Mouse (Mus musculus): ENCODE results near the gene Gstz1. TPM values are rescaled to one million over a fixed set of nuclear protein-coding genes. Genes with fewer than 3 reads are reported as not detected.

Gene Gstz1
- polyA plus RNA-seq, 1 experiment from 2014 or later: 36.9 TPM

DNA sequence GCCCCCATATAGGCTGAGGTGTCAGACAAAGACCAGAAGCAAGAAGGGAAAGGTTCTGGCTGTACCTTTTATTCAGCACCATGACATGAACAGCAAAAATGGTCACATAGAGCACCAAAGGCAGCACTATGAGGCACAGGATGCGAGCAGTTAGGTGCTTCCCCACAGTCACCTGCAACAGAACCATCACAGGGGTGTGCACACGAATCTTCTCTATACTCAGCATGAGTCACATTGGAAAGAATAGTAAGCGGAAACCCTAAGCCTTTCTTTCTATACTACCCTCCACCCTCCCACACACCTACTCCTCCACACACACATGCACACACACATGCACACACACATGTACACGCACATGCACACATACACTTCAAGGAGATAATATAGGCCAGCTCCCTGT, 16.7 kb upstream of the Gstz1 start:
- Histone ChIP-seq H3K27ac (replicated peaks; ENCODE audit: low read depth, low read length) (no peak overlapping the region), H3K4me2 (ENCODE audit: low read depth, low read length) (no peak overlapping the region), H3K4me3 (ENCODE audit: low read depth, low read length) (no peak overlapping the region), H3K27me3 (ENCODE audit: control insufficient read depth, insufficient read depth, low read length) (no peaks in the 10 kb centered on the region), H3K4me1 (ENCODE audit: control insufficient read depth, insufficient read depth, low read length) (no peaks in the 10 kb centered on the region), H3K9me3 (replicated peaks; ENCODE audit: control insufficient read depth, low read length) (no peaks in the 10 kb centered on the region), H3K36me3 (replicated peaks; ENCODE audit: control insufficient read depth, insufficient read depth, low read depth, low read length) (no peaks in the 10 kb centered on the region; the same call in 1 of the 2 replicates), H3K9ac (replicated peaks; ENCODE audit: low read length) (no peak overlapping the region)
- ATAC-seq (replicated peaks; ENCODE audit: insufficient number of reproducible peaks, low FRiP score, low TSS enrichment, low read depth): no peak
- no peak for DNase-seq (ENCODE audit: low spot score)
- WGBS: 95% methylated on average over 4 of the region's 4 CpGs

DNA sequence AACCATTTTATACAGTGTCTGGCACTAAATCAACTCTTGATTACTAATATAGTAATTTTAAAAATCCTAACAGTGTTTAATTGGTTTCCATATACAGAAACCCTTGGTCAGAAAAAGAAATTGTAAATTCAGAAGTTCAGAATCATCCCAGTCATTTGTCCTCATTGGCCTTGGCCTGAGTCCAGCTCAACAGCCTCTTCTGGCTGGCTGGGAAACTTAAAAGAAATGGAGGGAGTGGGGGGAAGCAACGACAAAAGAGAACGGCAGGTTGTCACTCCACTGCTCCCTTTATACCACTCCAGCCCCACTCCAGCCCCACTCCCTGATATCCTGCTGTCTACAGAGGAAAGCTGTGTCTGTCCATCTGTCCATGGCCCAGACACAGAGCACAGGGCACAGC, 15.8 kb upstream of the Gstz1 start:
- Histone ChIP-seq H3K4me3 (ENCODE audit: low read depth, low read length) (no peak overlapping the region), H3K4me2 (ENCODE audit: low read depth, low read length) (no peak overlapping the region), H3K4me1 (ENCODE audit: control insufficient read depth, insufficient read depth, low read length) (no peaks in the 10 kb centered on the region), H3K36me3 (replicated peaks; ENCODE audit: control insufficient read depth, insufficient read depth, low read depth, low read length) (no peaks in the 10 kb centered on the region; the same call in 1 of the 2 replicates), H3K9me3 (replicated peaks; ENCODE audit: control insufficient read depth, low read length) (no peaks in the 10 kb centered on the region), H3K27ac (replicated peaks; ENCODE audit: low read depth, low read length) (no peak overlapping the region), H3K9ac (replicated peaks; ENCODE audit: low read length) (no peak overlapping the region), H3K27me3 (ENCODE audit: control insufficient read depth, insufficient read depth, low read length) (no peaks in the 10 kb centered on the region)
- no peak for DNase-seq (ENCODE audit: low spot score)
- no peak for ATAC-seq (replicated peaks; ENCODE audit: insufficient number of reproducible peaks, low FRiP score, low TSS enrichment, low read depth)
- 88% methylated on average over 2 of the region's 2 CpGs for WGBS

DNA sequence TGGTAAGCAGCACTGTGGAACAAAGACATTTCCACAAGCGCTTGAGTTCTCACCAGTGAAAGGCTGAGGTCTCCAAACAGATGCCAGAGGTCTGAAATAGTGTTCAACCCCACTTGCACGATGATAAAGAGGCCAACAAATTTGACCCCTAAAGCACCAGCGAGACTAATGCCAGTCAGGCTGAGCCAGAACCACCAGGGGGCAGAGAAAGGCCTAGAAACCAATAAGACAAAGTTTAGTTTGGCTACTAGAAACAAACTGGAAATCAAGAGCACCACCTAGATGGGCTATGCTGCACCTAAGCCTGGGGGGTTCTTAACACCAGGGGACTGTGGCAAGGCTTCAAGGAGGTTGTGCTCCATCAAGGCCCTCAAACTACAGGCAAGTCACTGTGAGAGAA, 15.3 kb upstream of the Gstz1 start:
- Histone ChIP-seq H3K9me3 (replicated peaks; ENCODE audit: control insufficient read depth, low read length) (no peaks in the 10 kb centered on the region), H3K4me3 (ENCODE audit: low read depth, low read length) (no peak overlapping the region), H3K9ac (replicated peaks; ENCODE audit: low read length) (no peak overlapping the region), H3K4me2 (ENCODE audit: low read depth, low read length) (no peak overlapping the region), H3K36me3 (replicated peaks; ENCODE audit: control insufficient read depth, insufficient read depth, low read depth, low read length) (no peaks in the 10 kb centered on the region; the same call in 1 of the 2 replicates), H3K27ac (replicated peaks; ENCODE audit: low read depth, low read length) (no peak overlapping the region), H3K4me1 (ENCODE audit: control insufficient read depth, insufficient read depth, low read length) (no peaks in the 10 kb centered on the region), H3K27me3 (ENCODE audit: control insufficient read depth, insufficient read depth, low read length) (no peaks in the 10 kb centered on the region)
- 68% methylated on average over 3 of the region's 3 CpGs for WGBS
- ATAC-seq (replicated peaks; ENCODE audit: insufficient number of reproducible peaks, low FRiP score, low TSS enrichment, low read depth): no peak
- DNase-seq (ENCODE audit: low spot score): peak; percentile 43

DNA sequence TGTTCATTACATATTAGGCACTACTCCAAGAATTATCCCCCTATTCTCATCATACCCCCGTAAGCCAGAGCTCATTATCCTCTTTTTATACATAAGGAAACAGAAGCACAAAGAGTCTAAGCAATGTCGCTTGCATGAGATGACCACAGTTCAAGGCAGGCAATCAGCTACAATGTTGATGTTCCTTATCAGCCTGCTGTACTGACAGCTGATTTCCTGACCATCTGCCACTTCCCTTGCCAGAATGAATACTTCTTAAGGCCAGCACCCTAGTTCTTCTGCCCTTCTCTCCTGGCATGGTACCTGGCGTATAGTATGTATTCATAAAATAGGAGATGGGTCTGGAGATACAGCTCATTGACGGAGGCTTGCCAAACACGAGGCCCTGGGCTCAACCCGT, 14.8 kb upstream of the Gstz1 start:
- Histone ChIP-seq H3K9ac (replicated peaks; ENCODE audit: low read length) (no peak overlapping the region), H3K27me3 (ENCODE audit: control insufficient read depth, insufficient read depth, low read length) (no peaks in the 10 kb centered on the region), H3K4me3 (ENCODE audit: low read depth, low read length) (no peak overlapping the region), H3K4me2 (ENCODE audit: low read depth, low read length) (no peak overlapping the region), H3K36me3 (replicated peaks; ENCODE audit: control insufficient read depth, insufficient read depth, low read depth, low read length) (no peaks in the 10 kb centered on the region; the same call in 1 of the 2 replicates), H3K9me3 (replicated peaks; ENCODE audit: control insufficient read depth, low read length) (no peaks in the 10 kb centered on the region), H3K4me1 (ENCODE audit: control insufficient read depth, insufficient read depth, low read length) (no peaks in the 10 kb centered on the region), H3K27ac (replicated peaks; ENCODE audit: low read depth, low read length) (no peak overlapping the region)
- DNase-seq (ENCODE audit: low spot score) (no peak), ATAC-seq (replicated peaks; ENCODE audit: insufficient number of reproducible peaks, low FRiP score, low TSS enrichment, low read depth) (no peak)
- WGBS: 86% methylated on average over 6 of the region's 6 CpGs

DNA sequence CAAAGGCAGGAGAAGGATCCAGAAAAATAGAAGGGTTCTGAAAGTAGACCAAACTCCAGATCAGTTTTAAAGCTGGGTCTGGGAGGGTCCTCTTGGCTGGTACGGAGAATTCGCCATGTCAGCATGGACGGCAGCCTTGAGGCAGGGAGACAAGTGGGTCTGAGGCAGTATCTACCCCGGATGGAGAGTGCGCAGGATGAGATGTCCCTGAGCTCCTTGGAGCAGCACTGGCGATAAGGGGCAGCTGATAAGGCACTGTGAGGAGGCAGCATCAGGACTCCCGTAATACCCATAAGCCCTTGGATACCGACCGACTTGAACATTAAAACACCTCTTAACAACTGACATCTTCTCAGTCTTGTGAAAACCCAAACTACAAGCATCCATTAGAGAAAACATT, 14.2 kb upstream of the Gstz1 start:
- ATAC-seq (replicated peaks; ENCODE audit: insufficient number of reproducible peaks, low FRiP score, low TSS enrichment, low read depth) (no peak), DNase-seq (ENCODE audit: low spot score) (no peak)
- Histone ChIP-seq H3K9me3 (replicated peaks; ENCODE audit: control insufficient read depth, low read length) (no peaks in the 10 kb centered on the region), H3K9ac (replicated peaks; ENCODE audit: low read length) (no peak overlapping the region), H3K27ac (replicated peaks; ENCODE audit: low read depth, low read length) (no peak overlapping the region), H3K27me3 (ENCODE audit: control insufficient read depth, insufficient read depth, low read length) (no peaks in the 10 kb centered on the region), H3K36me3 (replicated peaks; ENCODE audit: control insufficient read depth, insufficient read depth, low read depth, low read length) (no peaks in the 10 kb centered on the region; the same call in 1 of the 2 replicates), H3K4me1 (ENCODE audit: control insufficient read depth, insufficient read depth, low read length) (no peaks in the 10 kb centered on the region), H3K4me2 (ENCODE audit: low read depth, low read length) (no peak overlapping the region), H3K4me3 (ENCODE audit: low read depth, low read length) (no peak overlapping the region)
- 92% methylated on average over 9 of the region's 9 CpGs for WGBS

DNA sequence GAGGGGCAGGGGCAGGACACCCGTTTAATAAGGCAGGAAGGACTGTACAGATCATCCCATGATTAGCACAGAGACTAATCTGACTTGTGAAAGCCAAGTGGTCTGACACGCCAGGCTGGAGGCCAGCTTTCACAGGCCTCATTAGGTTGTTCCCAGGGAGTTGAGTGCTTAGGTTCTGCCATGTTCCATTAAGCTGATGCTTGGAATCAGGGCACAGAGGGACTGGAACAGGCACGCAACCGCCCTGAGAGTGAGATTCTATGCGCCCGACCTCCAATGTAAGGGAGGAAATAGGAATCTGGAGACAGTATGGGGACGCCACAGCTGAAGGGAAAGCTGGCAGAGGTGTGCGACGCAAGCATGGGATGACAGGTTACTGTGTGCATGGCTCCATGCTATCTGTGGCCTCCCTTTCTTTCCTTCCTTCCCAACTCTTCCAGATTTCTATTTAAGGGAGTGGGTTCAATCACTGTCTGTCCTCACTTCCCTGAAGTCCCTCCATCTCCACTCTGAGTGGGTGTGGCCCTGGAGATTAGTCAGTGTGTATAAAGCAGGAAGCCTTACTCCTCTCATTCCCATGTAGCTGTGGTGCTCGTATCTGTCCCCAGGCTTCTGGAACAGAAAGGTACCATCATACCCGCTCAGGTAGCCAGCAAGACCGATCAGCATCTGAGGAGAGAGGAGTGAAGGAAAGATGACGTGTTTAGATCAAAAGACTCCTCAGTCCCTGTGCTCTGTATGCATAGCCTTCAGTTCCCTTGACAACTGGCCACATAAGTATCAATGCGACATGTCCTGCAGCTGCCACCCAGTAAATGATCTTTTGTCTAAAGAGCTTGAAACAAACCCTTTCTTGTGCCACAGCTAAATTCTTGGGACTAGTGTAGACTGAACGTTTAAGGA, 9.3 kb upstream of the Gstz1 start:
- 75% methylated on average over 15 of the region's 15 CpGs for WGBS
- Histone ChIP-seq H3K36me3 (replicated peaks; ENCODE audit: control insufficient read depth, insufficient read depth, low read depth, low read length) (no peaks in the 10 kb centered on the region), H3K27me3 (ENCODE audit: control insufficient read depth, insufficient read depth, low read length) (no peaks in the 10 kb centered on the region), H3K9ac (replicated peaks; ENCODE audit: low read length) (no peak overlapping the region), H3K27ac (replicated peaks; ENCODE audit: low read depth, low read length) (no peak overlapping the region), H3K4me3 (ENCODE audit: low read depth, low read length) (no peak overlapping the region), H3K9me3 (replicated peaks; ENCODE audit: control insufficient read depth, low read length) (no peaks in the 10 kb centered on the region), H3K4me1 (ENCODE audit: control insufficient read depth, insufficient read depth, low read length) (no peaks in the 10 kb centered on the region), H3K4me2 (ENCODE audit: low read depth, low read length) (no peak overlapping the region)
- DNase-seq (ENCODE audit: low spot score) (no peak), ATAC-seq (replicated peaks; ENCODE audit: insufficient number of reproducible peaks, low FRiP score, low TSS enrichment, low read depth) (peak; percentile 70; the same call in 1 of the 2 replicates)

DNA sequence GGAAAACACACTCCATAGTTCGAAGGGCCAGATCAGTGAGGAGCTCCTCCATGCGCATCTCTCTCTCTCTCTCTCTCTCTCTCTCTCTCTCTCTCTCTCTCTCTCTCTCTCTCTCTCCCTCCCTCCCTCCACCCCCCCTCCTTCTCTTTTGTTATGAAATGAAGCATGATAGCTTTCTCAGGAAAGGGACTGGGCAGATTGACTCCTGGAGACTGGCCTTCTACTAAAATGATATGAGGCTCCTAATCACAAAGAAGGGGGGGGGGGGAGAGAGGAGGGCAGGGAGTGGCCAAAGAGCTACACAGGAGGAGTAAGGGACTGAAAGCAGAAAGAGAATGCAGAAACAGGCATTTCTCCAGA, 8.6 kb upstream of the Gstz1 start:
- DNase-seq (ENCODE audit: low spot score): no peak
- no peak for ATAC-seq (replicated peaks; ENCODE audit: insufficient number of reproducible peaks, low FRiP score, low TSS enrichment, low read depth)
- WGBS: 48% methylated on average over 2 of the region's 2 CpGs
- Histone ChIP-seq H3K4me2 (ENCODE audit: low read depth, low read length) (no peak overlapping the region), H3K4me1 (ENCODE audit: control insufficient read depth, insufficient read depth, low read length) (no peaks in the 10 kb centered on the region), H3K27ac (replicated peaks; ENCODE audit: low read depth, low read length) (no peak overlapping the region), H3K9ac (replicated peaks; ENCODE audit: low read length) (no peak overlapping the region), H3K9me3 (replicated peaks; ENCODE audit: control insufficient read depth, low read length) (no peaks in the 10 kb centered on the region), H3K36me3 (replicated peaks; ENCODE audit: control insufficient read depth, insufficient read depth, low read depth, low read length) (no peaks in the 10 kb centered on the region), H3K4me3 (ENCODE audit: low read depth, low read length) (no peak overlapping the region), H3K27me3 (ENCODE audit: control insufficient read depth, insufficient read depth, low read length) (no peaks in the 10 kb centered on the region)

DNA sequence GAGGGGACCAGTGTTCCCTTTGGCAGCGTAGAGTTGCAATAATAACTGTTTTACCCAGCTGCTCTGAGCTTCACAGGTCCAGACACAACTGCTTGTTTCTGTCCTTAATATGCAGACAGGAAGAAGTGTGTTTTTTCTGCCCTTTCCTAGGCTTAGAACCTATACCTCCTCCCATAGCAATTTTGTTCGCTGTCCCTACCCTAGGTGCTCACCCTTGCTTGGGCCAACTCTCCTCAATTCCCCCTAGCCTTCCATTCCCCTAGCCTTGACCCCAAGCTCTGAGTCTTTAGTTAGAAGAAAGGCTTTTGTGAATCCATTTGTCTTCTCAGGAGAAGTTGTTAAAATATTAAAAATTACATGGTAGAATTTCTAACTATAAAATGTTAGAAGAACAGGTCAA, 8.2 kb upstream of the Gstz1 start:
- no peaks in the 10 kb centered on the region for H3K36me3 ChIP-seq (replicated peaks; ENCODE audit: control insufficient read depth, insufficient read depth, low read depth, low read length)
- no peaks in the 10 kb centered on the region for H3K9me3 ChIP-seq (replicated peaks; ENCODE audit: control insufficient read depth, low read length)
- no peaks in the 10 kb centered on the region for H3K4me1 ChIP-seq (ENCODE audit: control insufficient read depth, insufficient read depth, low read length)
- 46% methylated on average over 2 of the region's 2 CpGs for WGBS
- H3K27me3 ChIP-seq (ENCODE audit: control insufficient read depth, insufficient read depth, low read length): no peaks in the 10 kb centered on the region
- no peak overlapping the region for H3K4me3 ChIP-seq (ENCODE audit: low read depth, low read length)
- no peak for DNase-seq (ENCODE audit: low spot score)
- H3K4me2 ChIP-seq (ENCODE audit: low read depth, low read length): no peak overlapping the region
- H3K9ac ChIP-seq (replicated peaks; ENCODE audit: low read length): no peak overlapping the region
- no peak for ATAC-seq (replicated peaks; ENCODE audit: insufficient number of reproducible peaks, low FRiP score, low TSS enrichment, low read depth)
- H3K27ac ChIP-seq (replicated peaks; ENCODE audit: low read depth, low read length): no peak overlapping the region

All from embryonic facial prominence, embryonic 11.5 days (tissue).